Mouse (Mus musculus) cerebellum, adult 11 months (tissue): ENCODE measurements around the gene Hist1h3h.
A peak's percentile ranks its signal among the peaks of the same experiment; 100 is the strongest.
"Not testable (repeated sequence)": the region's sequence is repeated elsewhere in the genome, so short reads cannot be mapped to it uniquely, and the experiment has no call there.

ENCODE experiments used
- DNase-seq: peaks from one replicate; pipeline ENCODE4 v3.0.0; 2022

Gene Hist1h3h

DNA sequence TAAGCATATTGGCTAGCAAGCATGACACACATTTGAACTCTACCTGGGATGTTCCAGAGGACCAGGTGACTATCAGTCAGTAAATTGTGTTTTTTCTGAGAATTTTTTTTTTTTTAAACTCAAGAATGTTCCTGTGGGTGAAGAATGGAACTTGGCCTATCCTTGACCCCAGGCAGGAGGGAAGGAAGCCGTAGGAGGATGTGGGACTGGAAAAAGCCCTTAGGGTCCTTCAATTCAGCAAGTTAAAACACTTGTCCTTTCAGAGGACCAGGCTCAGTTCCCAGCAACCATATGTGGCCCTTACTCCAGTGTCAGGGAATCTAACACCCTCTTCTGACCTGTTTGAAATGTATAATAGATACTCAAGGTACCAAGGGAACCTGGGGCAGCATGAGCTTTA, 12.1 kb downstream of the Hist1h3h start:
- DNase-seq, result no peak

DNA sequence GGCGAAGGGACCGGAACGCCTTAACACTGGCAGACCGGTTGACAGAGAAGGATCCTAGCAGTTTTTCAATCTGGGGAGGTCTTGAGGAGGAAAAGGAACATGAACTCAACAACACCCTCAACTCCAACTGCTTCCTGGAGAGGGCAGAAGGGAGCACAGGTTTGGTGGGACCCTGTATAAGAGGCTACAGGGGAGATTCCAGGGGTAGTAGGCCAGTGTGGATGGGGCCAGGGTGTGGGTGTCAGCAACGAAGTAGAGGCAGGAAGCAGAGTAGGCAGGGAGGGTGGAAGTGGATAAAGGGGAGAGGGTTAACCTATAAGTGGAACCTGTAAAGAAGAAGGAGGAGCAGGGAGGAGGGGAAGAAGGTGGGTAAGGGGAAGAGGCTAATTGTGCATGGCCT, 16.0 kb downstream of the Hist1h3h start:
- no peak for DNase-seq

DNA sequence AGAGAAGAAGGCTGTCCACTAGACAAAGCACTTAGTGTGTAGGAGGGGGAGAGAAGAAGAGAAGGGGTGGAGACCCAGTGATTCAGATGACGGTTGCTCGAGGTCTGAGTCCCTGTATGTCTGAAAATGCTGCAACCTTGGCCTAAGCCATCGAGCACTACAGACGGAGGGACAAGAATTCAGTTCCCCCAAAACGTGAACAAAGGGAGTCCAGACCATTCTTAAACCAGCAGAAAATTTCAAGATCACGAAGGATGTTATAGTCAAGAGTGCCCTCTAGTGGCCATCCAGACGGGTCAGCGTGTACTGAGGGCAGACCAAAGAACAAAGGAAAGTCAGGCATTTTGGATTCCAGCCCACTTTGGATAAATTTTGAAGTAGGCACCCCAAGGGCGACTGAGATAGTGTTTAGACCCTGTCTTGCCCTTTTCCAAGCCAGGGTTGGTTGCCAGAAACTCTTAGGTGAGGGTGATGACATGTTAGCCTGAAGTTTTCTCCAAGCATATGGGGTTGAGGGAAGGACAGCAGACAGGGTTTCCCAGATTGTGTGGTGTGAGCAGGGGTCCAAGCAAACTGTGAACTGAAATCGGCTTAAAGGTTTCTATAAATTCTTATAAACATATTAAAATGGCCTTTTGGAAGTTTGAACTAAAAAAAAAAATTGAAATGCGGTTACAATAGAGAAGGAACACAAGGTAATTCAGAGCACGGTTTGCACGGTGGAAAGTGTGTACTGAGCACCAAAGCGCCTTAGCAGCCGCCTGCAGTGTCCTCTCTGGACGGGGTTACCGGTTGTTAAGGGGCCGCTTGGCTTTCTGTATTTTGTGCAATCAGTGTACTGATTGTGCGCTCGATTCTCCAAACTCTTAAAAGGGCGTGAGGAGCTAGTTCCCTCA, 16.8 kb downstream of the Hist1h3h start:
- DNase-seq, result peak; percentile 69

DNA sequence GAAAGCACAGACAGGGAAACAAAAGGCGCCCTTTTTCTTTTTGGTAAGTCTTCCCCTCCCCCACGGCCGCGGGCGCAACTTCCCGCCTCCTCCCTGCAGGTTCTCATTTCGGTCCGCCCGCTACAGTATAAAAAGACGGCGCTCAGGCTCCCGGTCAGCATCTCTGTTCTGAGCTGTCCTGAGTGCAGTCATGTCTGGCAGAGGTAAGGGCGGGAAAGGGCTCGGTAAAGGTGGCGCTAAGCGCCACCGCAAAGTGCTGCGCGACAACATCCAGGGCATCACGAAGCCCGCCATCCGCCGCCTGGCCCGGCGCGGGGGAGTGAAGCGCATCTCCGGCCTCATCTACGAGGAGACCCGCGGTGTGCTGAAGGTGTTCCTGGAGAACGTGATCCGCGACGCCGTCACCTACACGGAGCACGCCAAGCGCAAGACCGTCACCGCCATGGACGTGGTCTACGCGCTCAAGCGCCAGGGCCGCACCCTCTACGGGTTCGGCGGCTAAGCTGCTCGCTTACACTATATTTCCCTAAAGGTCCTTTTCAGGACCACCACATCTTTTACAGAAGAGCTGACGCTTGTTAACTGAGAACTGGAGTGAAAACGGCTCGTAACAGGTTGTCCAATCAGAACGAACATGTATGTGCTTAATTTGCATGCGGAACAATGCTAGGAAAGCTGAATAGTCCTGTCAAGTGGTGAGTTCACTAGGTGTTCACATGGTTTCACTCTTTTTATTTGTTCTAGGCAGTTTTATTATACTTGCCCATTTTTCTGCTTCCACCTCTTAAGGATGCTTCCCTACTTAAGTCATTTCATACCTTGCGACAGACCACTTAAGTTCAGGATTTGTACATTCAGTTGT, 17.7 kb downstream of the Hist1h3h start, which contains the start of gene Hist1h4j:
Gene Hist1h4j (plus strand): TSS at position 159 of the 862 bp plus-strand sequence.
- peak; percentile 80 for DNase-seq

DNA sequence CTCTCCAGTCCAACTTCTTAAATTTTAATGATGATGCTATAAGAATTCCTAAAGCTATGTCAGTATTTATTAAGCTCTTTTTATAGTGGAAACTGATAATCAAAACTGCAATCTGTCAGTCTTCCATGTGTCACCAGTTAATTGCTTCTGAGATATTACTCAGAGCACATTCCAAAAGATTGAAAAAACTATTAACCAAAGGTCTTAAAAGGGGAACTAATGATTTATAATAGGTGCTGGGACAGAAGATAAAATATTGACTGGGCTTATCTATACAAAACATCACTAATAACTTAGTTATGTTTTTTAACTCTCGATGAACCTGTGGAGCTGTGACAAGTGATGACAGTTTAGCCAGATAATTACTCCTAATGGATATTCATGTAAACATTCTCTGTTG, 27.5 kb downstream of the Hist1h3h start:
- DNase-seq, result no peak

DNA sequence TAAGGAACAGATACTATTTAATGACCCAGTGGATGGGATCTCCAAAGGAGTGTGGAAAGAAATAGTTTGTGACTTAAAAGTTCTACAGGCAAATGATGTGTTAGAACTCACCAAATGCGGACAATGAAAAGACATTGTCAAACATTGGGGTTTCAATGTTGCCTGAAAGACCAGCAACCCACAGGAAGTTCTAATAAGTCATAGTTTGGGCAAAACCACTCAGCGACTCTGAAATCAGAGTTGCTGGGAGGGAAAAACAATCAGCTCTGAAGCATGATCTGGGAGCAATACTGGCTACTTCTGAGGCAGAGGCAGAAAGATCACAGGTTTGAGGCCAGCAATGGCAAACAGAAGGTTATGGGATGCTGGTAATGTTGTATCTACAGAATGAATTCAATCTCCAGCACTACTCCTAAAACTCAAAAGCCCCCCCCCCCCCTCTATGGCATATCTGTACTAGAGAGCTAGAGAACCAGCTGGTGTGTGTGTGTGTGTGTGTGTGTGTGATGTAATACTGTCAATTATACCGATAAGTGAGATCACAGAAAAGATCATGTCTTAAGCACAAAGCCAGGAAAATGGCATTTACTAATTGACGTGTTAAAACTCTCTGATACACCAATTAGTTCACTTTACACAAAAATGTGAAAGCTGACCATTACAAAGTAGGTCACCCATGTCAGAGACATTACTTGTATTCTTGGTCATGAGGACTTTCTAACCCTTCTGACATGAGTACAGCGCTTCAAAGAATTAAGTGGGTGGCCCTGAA, 32.1 kb downstream of the Hist1h3h start:
- no peak for DNase-seq

DNA sequence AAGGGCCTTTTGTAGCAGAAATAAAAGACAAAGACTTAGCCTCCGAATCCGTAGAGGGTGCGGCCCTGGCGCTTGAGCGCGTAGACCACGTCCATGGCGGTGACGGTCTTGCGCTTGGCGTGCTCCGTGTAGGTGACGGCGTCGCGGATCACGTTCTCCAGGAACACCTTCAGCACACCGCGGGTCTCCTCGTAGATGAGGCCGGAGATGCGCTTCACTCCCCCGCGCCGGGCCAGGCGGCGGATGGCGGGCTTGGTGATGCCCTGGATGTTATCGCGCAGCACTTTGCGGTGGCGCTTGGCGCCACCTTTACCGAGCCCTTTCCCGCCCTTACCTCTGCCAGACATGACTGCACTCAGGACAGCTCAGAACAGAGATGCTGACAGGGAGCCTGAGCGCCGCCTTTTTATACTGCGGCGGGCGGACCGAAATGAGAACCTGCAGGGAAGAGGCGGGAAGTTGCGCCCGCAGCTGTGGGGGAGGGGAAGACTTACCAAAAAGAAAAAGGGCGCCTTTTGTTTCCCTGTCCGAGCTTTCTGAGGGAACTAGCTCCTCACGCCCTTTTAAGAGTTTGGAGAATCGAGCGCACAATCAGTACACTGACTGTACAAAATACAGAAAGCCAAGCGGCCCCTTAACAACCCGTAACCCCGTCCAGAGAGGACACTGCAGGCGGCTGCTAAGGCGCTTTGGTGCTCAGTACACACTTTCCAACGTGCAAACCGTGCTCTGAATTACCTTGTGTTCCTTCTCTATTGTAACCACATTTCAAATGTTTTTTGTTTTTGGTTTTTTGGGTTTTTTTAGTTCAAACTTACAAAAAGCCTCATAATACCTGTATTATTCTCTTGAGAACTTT, 32.9 kb downstream of the Hist1h3h start, which contains the start of gene Hist1h4k:
Gene Hist1h4k (minus strand): TSS at position 347 of the 859 bp plus-strand sequence.
- peak; percentile 95 for DNase-seq

DNA sequence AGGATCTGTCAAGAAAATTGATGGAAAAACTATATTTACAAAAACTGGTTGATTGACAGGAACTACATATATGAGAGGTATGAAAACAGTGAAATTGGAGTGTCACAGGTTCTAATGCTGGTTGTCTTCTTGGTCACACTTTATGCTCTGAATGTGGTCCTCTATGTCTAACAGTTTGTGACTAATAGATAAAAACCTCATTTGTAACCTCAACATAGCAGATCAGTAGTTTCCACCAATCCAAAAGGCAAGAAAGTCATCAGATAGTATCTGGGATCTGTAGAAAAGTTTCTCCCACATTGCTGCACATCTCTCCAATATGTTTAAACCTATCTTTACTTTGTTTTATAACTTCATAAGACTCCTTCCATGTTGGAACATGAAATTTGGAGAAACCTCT, 34.0 kb downstream of the Hist1h3h start:
- no peak for DNase-seq

DNA sequence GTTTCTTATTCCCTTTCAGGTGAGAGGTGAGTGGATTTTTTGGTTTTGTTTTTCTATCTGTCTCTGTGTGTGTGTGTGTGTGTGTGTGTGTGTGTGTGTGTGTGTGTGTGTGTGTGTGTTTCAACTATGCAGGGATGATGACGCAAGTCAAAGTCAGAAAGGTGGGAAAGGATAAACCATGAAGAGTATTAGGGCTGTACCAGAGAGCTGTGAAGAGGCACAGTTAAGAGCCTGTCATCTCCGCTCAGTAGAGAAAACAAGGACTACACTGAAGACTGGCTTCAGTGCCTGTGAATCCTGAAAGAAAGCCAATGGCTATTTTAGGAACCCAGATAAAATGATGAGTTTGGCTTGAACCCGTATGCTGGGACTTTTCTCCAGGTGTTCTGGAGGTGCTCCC, 34.4 kb downstream of the Hist1h3h start:
- DNase-seq, result no peak

DNA sequence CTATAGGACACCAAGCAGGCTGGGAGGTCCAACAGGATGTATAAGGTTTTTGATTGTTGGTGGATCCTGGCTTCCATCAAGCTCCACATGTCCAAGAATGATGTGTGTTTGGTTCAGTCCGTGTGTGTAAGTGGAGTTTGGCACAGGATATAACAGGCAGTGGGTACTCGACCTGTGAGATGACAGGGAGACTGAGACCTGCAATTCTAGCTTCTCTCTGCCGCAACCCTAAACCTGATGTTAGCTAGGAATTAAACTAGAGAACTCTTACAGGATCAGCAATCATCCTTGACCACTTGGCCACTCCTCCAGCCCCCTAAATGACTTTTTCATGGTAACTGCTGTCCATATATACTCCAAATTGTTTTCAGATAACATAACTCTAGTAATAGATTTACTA, 34.9 kb downstream of the Hist1h3h start:
- DNase-seq, result no peak

DNA sequence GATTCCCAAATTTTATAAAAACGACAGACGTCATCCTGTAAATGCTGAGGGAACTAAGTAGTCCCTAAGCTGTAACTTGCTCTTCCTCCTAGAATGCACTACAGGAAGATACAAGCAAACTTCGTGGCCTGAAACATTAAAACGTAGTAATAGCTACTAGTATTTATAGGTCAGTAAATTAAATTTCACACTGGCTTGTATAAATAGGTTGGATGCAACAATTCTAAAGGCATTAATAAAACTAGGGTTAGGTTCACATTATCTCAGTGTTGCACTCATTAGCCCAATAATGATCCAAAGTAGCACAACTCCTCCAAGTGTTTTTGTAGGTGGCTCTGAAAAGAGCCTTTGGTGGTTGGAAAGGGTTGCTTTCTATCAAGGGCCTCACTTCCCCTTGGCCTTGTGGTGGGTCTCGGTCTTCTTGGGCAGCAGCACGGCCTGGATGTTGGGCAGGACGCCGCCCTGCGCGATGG, 35.6 kb downstream of the Hist1h3h start:
- DNase-seq, result no peak

DNA sequence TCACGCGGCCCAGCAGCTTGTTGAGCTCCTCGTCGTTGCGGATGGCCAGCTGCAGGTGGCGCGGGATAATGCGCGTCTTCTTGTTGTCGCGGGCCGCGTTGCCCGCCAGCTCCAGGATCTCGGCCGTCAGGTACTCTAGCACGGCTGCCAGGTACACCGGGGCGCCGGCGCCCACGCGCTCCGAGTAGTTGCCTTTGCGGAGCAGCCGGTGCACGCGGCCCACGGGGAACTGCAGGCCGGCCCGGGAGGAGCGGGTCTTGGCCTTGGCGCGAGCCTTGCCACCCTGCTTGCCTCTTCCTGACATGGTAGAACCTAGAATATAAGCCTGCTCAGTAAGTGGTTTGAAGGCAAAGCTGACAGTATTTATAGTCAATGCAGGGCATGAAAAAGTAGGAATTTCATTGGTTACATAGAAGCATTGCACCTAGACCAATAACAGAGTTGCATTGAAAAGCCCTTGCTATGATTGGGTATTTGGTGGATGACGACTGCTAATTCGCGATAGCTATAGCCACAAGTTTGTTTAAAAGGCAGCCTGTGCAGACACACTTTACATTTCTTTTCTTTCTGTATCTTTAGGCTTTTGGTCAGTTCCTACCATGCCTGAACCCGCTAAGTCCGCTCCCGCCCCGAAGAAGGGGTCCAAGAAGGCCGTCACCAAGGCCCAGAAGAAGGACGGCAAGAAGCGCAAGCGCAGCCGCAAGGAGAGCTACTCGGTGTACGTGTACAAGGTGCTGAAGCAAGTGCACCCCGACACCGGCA, 36.2 kb downstream of the Hist1h3h start, which contains the start of the genes Hist1h2ak and Hist1h2bn:
Gene Hist1h2ak (minus strand): TSS at position 304 of the 762 bp plus-strand sequence.
Gene Hist1h2bn (plus strand): TSS at position 600 of the 762 bp plus-strand sequence.
- DNase-seq, result peak; percentile 58

DNA sequence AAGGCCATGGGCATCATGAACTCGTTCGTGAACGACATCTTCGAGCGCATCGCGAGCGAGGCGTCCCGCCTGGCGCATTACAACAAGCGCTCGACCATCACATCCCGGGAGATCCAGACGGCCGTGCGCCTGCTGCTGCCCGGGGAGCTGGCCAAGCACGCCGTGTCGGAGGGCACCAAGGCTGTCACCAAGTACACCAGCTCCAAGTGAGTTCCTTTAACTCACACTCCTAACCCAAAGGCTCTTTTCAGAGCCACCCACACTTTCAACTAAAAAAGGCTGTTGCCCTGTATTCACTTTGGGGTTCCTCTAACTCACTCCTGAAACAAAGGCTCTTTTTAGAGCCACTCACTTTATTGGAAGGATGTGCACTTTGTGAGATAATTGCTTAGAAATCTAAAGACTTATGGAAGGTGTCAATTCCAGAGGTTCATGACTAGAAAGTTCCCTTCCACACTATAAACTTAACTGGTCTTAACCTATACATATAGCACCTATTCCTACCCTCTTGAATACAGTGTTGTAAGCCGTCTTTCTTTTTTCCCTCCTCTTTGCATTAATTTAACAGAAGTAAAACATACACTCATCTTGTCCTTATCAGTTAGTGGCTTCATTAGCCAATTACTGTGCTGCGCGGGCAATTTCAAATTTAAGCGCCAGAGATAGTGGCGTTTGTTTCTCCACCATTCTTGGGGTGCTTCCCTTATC, 37.0 kb downstream of the Hist1h3h start:
- DNase-seq, result not testable (repeated sequence)

DNA sequence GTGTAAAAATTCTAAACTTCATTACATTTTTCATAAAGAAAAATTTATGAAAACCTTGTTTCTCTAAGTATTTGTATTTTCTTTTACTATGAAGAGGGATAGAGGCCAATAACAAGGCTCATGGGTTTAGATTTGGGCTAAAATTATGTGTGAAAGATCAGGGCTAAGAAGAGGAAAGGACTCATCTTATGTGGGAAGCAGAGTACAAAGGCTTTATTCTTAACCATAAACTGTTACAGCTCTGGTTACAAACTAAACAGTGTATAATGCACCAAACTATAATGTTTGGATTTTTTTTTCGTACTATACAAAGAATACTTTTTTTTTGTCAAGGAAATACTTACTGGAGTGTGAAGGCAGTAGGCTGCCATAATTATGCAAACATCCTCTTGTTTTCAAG, 38.2 kb downstream of the Hist1h3h start:
- DNase-seq, result no peak
